Mouse (Mus musculus) CH12.LX (cell line): ENCODE measurements around the gene 1500011B03Rik. TPM values are rescaled to one million over a fixed set of nuclear protein-coding genes. Genes with fewer than 3 reads are reported as not detected.

ENCODE experiments used
- DNase-seq: peaks from one replicate; pipeline ENCODE4 v3.0.0-alpha.2; 2013; ENCODE audit errors: extremely low read depth
- H3K27ac ChIP-seq: 2 replicates; pipeline ENCODE4 v1.5.1; 2012; ENCODE audit warnings: low read depth, mild to moderate bottlenecking, control low read depth, moderate library complexity; ENCODE audit not compliant: insufficient read depth
- H3K27me3 ChIP-seq: replicated peaks from 2 replicates; pipeline ENCODE3; 2012; ENCODE audit warnings: inconsistent platforms
- H3K36me3 ChIP-seq, 2 experiments: replicated peaks in 1 of 2; 2 replicates each; pipeline versions ENCODE3 to v1.6.1; 2012; ENCODE audit warnings: inconsistent platforms in 1 of 2, low read length in 1 of 2, mild to moderate bottlenecking in 1 of 2, mixed read lengths in 1 of 2, moderate library complexity in 1 of 2; ENCODE audit not compliant: control insufficient read depth in 1 of 2, insufficient read depth in 1 of 2
- H3K4me1 ChIP-seq, 2 experiments: 2 replicates each; pipeline ENCODE4 v1.6.1; 2012; ENCODE audit warnings: inconsistent platforms in 1 of 2, moderate library complexity in 1 of 2; ENCODE audit not compliant: insufficient read depth in 2 of 2, control insufficient read depth in 1 of 2
- H3K4me2 ChIP-seq: 2 replicates; pipeline ENCODE4 v1.6.1; 2012; ENCODE audit warnings: low read depth, mild to moderate bottlenecking, control low read depth; ENCODE audit not compliant: poor library complexity, insufficient read depth, severe bottlenecking
- H3K4me3 ChIP-seq, 3 experiments: fragments of 150-350 bp in 1 of 3; sonication (generic) in 1 of 3; replicated peaks in 1 of 3; 2 replicates each; pipeline versions ENCODE3 to v1.5.1; 2011 to 2012; ENCODE audit warnings: low read depth in 2 of 3, low read length in 2 of 3, mild to moderate bottlenecking in 2 of 3, moderate library complexity in 2 of 3, control low read depth in 1 of 3, improper control_type of control experiment in 1 of 3, inconsistent platforms in 1 of 3, mixed read lengths in 1 of 3; ENCODE audit not compliant: poor library complexity in 1 of 3
- H3K79me2 ChIP-seq: replicated peaks from 2 replicates; pipeline ENCODE4 v1.6.1; 2012; ENCODE audit warnings: mild to moderate bottlenecking, moderate library complexity; ENCODE audit not compliant: control insufficient read depth, poor library complexity, insufficient read depth, severe bottlenecking; ENCODE audit errors: extremely low read depth
- H3K9ac ChIP-seq: 2 replicates; pipeline ENCODE4 v1.6.1; 2012; ENCODE audit warnings: low read depth, mild to moderate bottlenecking, control low read depth, moderate library complexity; ENCODE audit not compliant: insufficient read depth
- H3K9me3 ChIP-seq: replicated peaks from 2 replicates; pipeline ENCODE3; 2012; ENCODE audit warnings: low read length, inconsistent platforms, mixed read lengths
- CTCF ChIP-seq, 2 experiments: IDR thresholded peaks in 1 of 2; conservative IDR thresholded peaks in 1 of 2; 2 replicates each; pipeline ENCODE4 v1.5.1; 2011 to 2012; ENCODE audit warnings: low read depth in 2 of 2, low read length in 2 of 2, improper control_type of control experiment in 1 of 2, inconsistent platforms in 1 of 2, mild to moderate bottlenecking in 1 of 2, moderate library complexity in 1 of 2
- EP300 ChIP-seq: IDR thresholded peaks from 2 replicates; pipeline ENCODE4 v1.6.1; 2011; ENCODE audit warnings: low read length, improper control_type of control experiment
- ETS1 ChIP-seq: conservative IDR thresholded peaks from 2 replicates; pipeline ENCODE4 v1.6.1; 2012; ENCODE audit warnings: low read depth, mild to moderate bottlenecking, inconsistent platforms, low read length, improper control_type of control experiment, moderate library complexity
- JUND ChIP-seq: conservative IDR thresholded peaks from 2 replicates; pipeline ENCODE4 v1.6.1; 2011; ENCODE audit warnings: low read depth, low read length, improper control_type of control experiment
- MAX ChIP-seq: IDR thresholded peaks from 2 replicates; pipeline ENCODE4 v1.6.1; 2011; ENCODE audit warnings: low read length, improper control_type of control experiment
- MYC ChIP-seq: IDR thresholded peaks from 2 replicates; pipeline ENCODE4 v1.6.1; 2011; ENCODE audit warnings: low read depth, mild to moderate bottlenecking, improper control_type of control experiment, low read length
- NRF1 ChIP-seq: IDR thresholded peaks from 2 replicates; pipeline ENCODE4 v1.6.1; 2014; ENCODE audit warnings: low read depth, mild to moderate bottlenecking, inconsistent platforms, low read length, improper control_type of control experiment, moderate library complexity
- PAX5 ChIP-seq: IDR thresholded peaks from 2 replicates; pipeline ENCODE4 v1.6.1; 2012; ENCODE audit warnings: low read length, inconsistent platforms, mixed read lengths
- RAD21 ChIP-seq: IDR thresholded peaks from 2 replicates; pipeline ENCODE4 v1.6.1; 2011; ENCODE audit warnings: low read depth, mild to moderate bottlenecking, low read length, improper control_type of control experiment, moderate library complexity
- SMC3 ChIP-seq: IDR thresholded peaks from 2 replicates; pipeline ENCODE4 v1.6.1; 2011; ENCODE audit warnings: low read depth, low read length, improper control_type of control experiment
- USF1 ChIP-seq: IDR thresholded peaks from 2 replicates; pipeline ENCODE4 v1.6.1; 2014; ENCODE audit warnings: low read depth, mild to moderate bottlenecking, inconsistent platforms, low read length, improper control_type of control experiment
- USF2 ChIP-seq: conservative IDR thresholded peaks from 2 replicates; pipeline ENCODE4 v1.6.1; 2011; ENCODE audit warnings: low read depth, low read length, improper control_type of control experiment
- ZKSCAN1 ChIP-seq: IDR thresholded peaks from 2 replicates; pipeline ENCODE4 v1.6.1; 2012; ENCODE audit warnings: low read depth, inconsistent platforms, low read length, improper control_type of control experiment, borderline replicate concordance
- ZNF384 ChIP-seq: IDR thresholded peaks from 2 replicates; pipeline ENCODE4 v1.6.1; 2012; ENCODE audit warnings: low read depth, low read length, improper control_type of control experiment, inconsistent platforms
- dilution Hi-C: fragments of 300-500 bp; cut with MboI; formaldehyde crosslinking; loops from 2 replicates; pipeline ENCODE4 v1.14.3; 2020; ENCODE audit warnings: low sequenced_read_pairs; ENCODE audit not compliant: extremely low pct_unique_long_range_greater_than_20kb, extremely low pct_ligation_motif_present
- in situ Hi-C: fragments of 300-500 bp; cut with MboI; formaldehyde crosslinking; loops from 3 replicates; pipeline ENCODE4 v1.14.3; 2019; ENCODE audit warnings: low sequenced_read_pairs, low pct_ligation_motif_present, low pct_unique_long_range_greater_than_20kb, mixed read lengths
- polyA plus RNA-seq: library from polyadenylated mRNA; unstranded; fragments of >175 nt; gene quantifications from 2 replicates; pipeline ENCODE4 v1.2.1, GENCODE M21; 2012; ENCODE audit warnings: low read depth; ENCODE audit not compliant: insufficient read length
- total RNA-seq, 2 experiments: library from RNA; depleted of rRNA; stranded (reverse); fragments of 300-350 nt in 1 of 2; fragments of >200 nt in 1 of 2; gene quantifications; 2 replicates each; pipeline ENCODE4 v1.2.3; 2012 to 2014

1500011B03Rik gene
- total and polyA plus RNA-seq, 3 experiments = 15.5 to 39.1 (median 31.4) TPM

- H3K4me2 ChIP-seq = no peak overlapping the region
Observed at GRCm38 (mm10) chr5:114805436-114806350, 17.6 kb downstream of the 1500011B03Rik start.

GRCm38 (mm10) chr5:114804958-114805357, 18.3 kb downstream of the 1500011B03Rik start:
- in situ Hi-C loops = no loop called here
- Histone ChIP-seq H3K9ac (no peak overlapping the region), H3K36me3 (peaks cover 51 to 94% of the 10 kb centered on the region in 2 experiments), H3K9me3 (no peaks in the 10 kb centered on the region), H3K4me1 (peaks cover 5 to 7% of the 10 kb centered on the region in 2 experiments; a peak in 3 of 4 replicates), H3K4me2 (no peak overlapping the region), H3K79me2 (no peaks in the 10 kb centered on the region), H3K4me3 (no peak overlapping the region), H3K27ac (no peak overlapping the region), H3K27me3 (no peaks in the 10 kb centered on the region)
- DNase-seq = no peak
- TF ChIP-seq JUND = no peak
- no peak for TF ChIP-seq PAX5
- TF ChIP-seq SMC3 = peak; percentile 54
- TF ChIP-seq RAD21 = peak; percentile 31
- no peak for TF ChIP-seq MYC
- TF ChIP-seq NRF1 = no peak
- peak in 1 of 2 experiments; percentile 51; a peak in 2 of 4 replicates for TF ChIP-seq CTCF (conservative IDR thresholded peaks at IDR 0.05 in 1 of 2, IDR thresholded peaks at IDR 0.05 in 1 of 2; ENCODE audit: low read depth in 2 of 2, low read length in 2 of 2)
- dilution Hi-C loops = no loop called here

More at GRCm38 (mm10) chr5:114805436-114806350, 17.6 kb downstream of the 1500011B03Rik start:
- TF ChIP-seq ZNF384 (peak; percentile 72), USF2 (no peak), MAX (no peak), USF1 (no peak), NRF1 (no peak), ETS1 (no peak), ZKSCAN1 (no peak), EP300 (no peak)
- H3K4me3 ChIP-seq = no peak overlapping the region
- H3K79me2 ChIP-seq = no peaks in the 10 kb centered on the region
- in situ Hi-C loops = no loop called here
- dilution Hi-C loops = no loop called here
- H3K27me3 ChIP-seq = no peaks in the 10 kb centered on the region
- no peak overlapping the region for H3K9ac ChIP-seq
- peaks cover 45 to 91% of the 10 kb centered on the region in 2 experiments for H3K36me3 ChIP-seq
- H3K9me3 ChIP-seq = no peaks in the 10 kb centered on the region
- peaks cover 5 to 8% of the 10 kb centered on the region in 2 experiments; a peak in 3 of 4 replicates for H3K4me1 ChIP-seq
- DNase-seq = no peak
- H3K27ac ChIP-seq = no peak overlapping the region
